Mouse (Mus musculus) ZHBTc4 (cell line): ENCODE measurements around the gene Ccdc13.

Experiments used
- DNase-seq: peaks from one replicate; pipeline ENCODE4 v3.0.0-alpha.2; 2011; ENCODE audit warnings: low read depth, low spot score

The Ccdc13 gene

GRCm38 (mm10) chr9:121847138-121847537 lies 7.9 kb upstream of the Ccdc13 start:
- no peak for DNase-seq

- DNase-seq, result peak; percentile 79
Observed at GRCm38 (mm10) chr9:121846526-121847118, 7.4 kb upstream of the Ccdc13 start.

DNA sequence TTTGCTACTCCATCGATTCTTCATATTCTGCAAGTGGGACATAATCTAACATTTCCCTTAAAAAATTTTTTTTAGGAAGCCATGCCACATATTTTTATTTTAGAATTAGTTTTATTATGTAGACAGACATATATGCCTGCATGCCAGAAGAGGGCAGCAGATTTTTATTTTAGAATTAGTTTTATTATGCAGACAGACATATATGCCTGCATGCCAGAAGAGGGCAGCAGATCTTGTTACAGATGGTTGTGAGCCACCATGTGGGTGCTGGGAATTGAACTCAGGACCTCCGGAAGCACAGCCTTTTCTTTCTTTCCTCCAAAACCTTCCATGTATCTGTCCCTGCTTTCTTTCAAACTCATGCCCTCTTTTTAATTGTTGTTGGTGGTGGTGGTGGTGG lies 3.7 kb upstream of the Ccdc13 start:
- DNase-seq, result no peak

DNA sequence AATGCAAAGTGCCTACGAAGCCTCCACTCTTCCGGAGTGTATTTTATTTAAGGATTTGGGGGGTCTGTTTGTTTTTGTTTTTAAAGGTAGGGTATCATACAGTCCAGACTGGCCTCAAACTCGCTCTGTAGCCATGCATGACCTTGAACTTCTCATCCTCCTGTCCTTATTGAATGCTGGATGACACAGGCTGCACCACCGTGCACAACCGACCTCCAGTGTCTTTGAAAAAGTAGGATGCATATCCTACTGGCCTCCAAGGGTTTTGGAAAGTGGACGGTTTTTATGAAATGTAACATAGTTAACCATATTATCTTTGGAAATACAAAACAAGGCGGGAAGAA lies 333 bp upstream of the Ccdc13 start:
- DNase-seq, result no peak

DNA sequence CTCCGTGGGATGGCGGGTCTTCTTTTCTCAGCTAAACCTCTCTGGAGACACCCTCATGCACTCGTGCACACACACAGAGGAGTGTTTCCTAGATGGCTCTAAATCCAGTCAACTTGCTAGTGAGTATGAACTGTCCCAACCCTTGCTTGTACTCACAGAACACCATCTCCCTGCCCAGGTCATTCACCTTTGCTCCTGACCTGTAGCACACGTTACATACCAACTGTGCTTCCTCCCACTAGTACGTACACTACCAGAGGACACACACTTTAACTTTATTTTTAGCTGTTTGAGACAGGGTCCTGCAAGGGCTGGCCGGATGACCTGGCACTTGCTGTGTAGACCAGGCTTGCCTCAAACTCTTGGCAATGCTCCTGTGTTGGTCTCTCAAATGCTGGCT lies 1.3 kb downstream of the Ccdc13 start:
- DNase-seq, result no peak

GRCm38 (mm10) chr9:121833825-121834224 lies 5.4 kb downstream of the Ccdc13 start:
- DNase-seq, result peak; percentile 56

DNA sequence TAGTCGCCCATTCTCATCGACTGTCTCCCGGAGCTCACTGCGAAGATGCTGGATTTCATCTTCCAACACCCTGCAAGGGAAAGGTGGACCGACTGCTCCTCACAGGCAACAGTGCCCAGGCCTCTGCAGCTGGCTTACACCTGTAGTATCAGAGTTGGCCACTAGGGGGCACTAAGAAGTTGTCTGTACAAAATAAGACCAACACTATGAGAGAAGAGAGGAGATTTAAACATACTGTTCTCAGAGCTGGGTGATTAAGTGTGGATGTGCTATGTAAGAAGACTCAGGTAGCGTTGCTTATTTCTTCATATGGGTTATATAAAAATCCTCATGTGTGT lies 8.3 kb downstream of the Ccdc13 start:
- peak; percentile 76 for DNase-seq

DNA sequence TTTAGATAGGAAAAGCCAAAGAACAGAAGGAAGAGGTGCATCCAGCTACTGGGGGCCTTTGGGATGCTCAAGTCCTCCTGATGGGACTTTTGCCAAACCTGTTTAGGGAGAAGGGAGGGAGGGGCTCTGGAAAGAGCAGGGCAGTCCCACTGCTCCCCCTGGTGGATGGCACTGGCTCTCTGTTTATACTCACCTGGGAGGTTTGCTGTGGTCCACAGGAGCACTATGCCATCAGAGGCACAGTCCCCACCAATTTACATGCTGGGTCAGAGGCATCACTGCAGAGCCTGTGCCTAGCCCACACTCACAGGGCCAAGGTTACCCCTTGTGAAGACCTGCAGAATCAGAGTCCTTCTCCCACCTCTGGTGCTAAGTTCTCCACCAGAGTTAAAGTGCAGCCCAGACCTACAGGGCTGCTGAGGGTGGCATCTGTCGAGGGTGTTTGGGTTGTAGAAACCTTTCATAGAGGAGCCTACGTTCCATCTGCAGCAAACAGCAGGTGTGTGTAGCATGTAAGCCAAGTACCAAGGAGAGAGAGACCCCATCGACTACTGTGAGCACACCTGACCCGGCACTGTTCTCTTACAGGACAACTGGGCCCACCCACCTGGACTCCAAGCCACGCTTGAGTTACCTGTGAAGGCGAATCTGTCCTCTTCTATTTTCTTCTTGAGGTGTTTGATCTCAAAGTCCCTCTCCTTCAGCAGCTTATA lies 8.9 kb downstream of the Ccdc13 start:
- peak; percentile 67 for DNase-seq

GRCm38 (mm10) chr9:121829270-121829992 lies 9.8 kb downstream of the Ccdc13 start:
- no peak for DNase-seq

DNA sequence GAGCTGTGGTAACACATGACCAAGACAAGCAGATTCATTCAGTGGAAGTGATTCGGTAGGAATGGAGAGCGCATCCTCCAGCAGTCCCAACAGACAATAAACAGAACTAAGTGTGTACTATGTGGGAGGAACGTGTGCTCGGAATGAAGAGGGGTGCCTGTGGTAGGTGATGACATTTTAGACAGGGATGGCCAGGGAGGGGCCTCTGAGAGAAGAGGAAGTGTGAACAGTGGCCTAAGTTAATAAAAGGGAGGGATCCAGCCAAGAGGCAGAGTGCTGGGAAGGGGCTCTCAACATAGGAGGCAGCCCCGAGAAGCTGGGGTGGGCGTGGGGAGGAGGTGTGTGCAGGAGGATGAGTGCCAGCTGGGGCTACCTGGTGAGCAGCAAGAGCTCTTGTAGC lies 10.9 kb downstream of the Ccdc13 start:
- DNase-seq, result no peak

DNA sequence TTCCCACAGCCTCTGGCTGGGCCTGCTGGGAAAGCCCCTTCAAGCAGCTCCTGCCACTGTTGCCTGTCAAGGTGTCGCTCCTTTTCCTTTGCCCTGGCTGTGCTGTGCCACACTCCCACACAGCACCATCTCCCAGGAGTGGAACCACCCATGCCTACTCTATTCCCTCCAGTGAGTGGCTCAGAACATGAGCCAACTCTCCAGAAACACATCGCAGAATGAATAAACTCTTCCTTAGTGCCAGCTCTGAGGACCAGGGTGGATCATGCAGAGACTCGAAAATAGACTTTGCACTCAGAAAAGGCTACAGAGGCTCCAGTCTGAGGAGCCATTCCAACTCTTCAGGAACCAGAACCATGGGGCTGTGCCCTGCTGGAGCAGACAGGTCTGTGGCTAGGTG lies 12.9 kb downstream of the Ccdc13 start:
- no peak for DNase-seq

DNA sequence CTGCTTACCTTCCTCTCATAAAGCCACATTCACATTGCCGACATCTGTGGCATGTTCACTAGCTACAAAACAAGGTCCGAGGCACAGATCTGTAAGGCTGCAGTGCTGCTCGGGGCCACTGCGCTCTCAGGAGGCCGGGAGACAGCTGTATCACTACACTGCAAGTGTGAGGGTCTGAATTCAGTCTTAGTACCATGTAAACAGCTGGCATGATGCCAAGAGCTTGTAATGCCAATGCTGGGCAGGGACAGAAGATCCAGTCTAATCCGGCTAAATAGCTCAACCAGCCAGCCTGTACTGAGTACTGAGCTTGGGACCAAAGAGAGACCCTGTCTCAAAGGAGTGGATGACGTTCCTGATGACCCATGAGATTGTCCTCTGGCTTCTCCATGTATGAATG lies 15.3 kb downstream of the Ccdc13 start:
- DNase-seq, result no peak

GRCm38 (mm10) chr9:121823051-121823450 lies 16.2 kb downstream of the Ccdc13 start:
- no peak for DNase-seq

GRCm38 (mm10) chr9:121822585-121822991 lies 16.7 kb downstream of the Ccdc13 start:
- DNase-seq, result no peak

GRCm38 (mm10) chr9:121820765-121821164 lies 18.5 kb downstream of the Ccdc13 start:
- DNase-seq, result no peak

DNA sequence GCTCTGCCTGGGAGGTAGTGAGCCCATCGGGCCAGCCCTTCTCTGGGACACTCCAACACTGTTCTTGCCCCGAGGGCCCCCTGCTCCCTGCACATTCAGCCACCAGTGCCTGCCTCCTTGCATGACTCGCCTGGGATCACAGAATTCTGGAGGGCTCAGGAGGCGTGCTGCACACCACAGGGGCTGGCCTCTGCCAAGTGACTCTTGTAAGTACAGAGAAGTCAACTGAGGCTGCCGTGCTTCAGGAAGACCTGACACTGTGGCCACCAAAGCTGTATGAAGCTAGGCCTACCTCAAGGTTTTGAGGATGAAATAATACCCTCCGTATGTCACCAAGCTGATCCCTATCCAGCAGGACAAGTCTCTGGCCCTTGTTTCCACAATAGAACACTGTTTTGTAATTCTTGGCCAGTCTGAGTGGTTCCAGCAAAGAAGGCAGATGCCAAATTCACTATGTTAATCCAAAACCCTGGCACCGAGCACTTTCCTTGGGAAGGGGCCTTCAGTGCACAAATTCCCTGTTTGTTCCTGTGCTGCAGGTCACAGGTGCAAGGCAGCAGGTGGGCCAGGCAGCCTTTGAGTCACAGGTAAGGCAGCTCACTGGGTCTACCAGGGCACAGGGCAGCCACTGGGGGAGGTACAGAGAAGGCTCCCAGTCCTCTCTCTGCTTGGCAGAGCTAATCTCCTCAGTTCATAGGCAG lies 19.3 kb downstream of the Ccdc13 start:
- DNase-seq, result peak; percentile 24

DNA sequence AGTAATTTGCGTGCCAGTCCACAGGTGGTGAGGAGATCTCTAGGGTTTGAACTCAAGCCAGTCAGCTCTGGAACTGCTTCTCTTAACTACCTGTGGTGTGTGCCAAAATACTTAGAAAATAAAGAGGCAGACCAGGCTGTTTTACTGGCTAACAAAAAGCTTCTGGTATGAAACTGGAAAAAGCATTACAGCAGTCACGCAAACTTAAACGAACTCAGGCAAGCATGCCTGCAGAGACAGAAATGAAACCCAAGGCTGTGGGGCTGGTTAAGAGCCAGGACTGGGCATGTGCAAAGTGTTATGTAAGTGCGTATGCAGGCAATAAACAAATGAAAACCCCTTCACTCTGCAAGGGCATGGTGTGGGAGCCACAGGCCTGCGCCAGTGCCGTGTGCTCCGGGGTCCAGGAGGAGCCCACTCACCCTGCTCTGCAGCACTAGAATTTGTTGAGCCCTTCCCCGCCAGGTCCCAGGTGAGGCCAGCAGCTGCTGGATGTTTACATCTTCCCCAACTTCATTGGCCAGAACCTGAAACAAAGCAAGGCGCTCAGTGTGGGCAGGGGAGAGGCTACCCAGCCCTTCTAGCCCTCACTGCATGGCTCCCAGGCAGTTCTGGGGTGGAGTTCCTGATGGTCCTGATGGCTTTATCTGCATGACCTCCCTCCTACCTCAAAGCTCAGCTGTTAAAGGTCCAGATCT lies 20.0 kb downstream of the Ccdc13 start:
- DNase-seq, result no peak

- no peak for DNase-seq
Observed at GRCm38 (mm10) chr9:121815183-121815582, 24.1 kb downstream of the Ccdc13 start.

- DNase-seq, result no peak
Observed at GRCm38 (mm10) chr9:121810081-121810821, 29.0 kb downstream of the Ccdc13 start.

DNA sequence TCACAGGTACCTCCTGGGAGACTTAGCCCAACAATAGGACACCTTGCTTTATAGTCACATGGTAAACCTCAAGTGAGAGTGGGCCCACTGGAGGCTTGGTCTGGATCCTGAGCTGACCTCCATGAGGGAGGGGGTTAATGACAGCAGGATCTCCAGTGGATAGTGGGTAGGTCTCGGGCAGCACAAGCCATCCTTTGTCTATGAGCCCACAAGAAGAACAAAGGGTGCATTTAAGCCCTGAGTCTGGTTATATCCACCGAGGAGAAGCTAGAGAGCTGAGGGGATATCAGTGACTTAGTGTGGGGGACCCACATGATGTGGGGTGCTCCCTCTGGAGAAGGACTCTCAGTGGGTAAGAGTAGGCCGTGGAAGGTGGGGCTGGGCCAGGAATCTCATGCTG lies 30.8 kb downstream of the Ccdc13 start:
- no peak for DNase-seq

- no peak for DNase-seq
Observed at GRCm38 (mm10) chr9:121807947-121808346, 31.3 kb downstream of the Ccdc13 start.
